Comparison of ENCODE assay signal across 32 mouse cellular contexts in the genomic region with DNA sequence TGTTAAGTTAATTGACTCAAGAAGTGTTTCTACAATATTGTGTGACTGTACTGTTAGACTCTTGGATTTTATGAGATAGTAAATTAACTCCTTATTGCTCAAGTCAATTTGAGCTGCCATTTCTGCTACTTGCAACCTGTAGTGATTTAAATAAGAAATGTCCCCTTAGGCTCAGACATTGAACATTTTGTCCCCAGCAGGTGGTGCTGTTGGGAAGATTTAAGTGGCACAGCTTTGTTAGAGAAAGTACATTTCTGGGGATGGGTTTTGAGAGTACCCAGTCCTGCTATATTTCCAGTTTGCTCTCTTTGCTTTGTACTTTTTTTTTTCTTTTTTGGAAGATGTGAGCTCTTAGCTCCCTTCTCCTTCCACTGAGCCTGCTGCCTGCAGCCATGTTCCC. TPM values are rescaled to one million over a fixed set of nuclear protein-coding genes. Genes with fewer than 3 reads are reported as not detected.
DNase-seq lines count a peak whose midpoint lies in the region; ATAC-seq and TF ChIP-seq lines count a peak whose summit lies in the region.
"Had no signal": no experiment of that assay in that cellular context is flagged by ENCODE, and none has a peak within 500 bp of the region (broad histone marks: within the 10 kb centered on the region; RNA-seq: fewer than 3 reads in every experiment).

No protein-coding gene starts in this region.

- 0 out of 2 replicates have a peak, but pooled peaks have one; percentile 7 for TF ChIP-seq CTCF in kidney, postnatal 0 days (IDR thresholded peaks at IDR 0.05; ENCODE audit: low read depth)
- 0 out of 2 replicates have a peak, but pooled peaks have one; percentile 2 for TF ChIP-seq CTCF in E14TG2a.4 (conservative IDR thresholded peaks at IDR 0.05; ENCODE audit: low read length)

- H3K4me3 ChIP-seq in kidney, postnatal 0 days (replicated peaks; ENCODE audit: low read depth, low read length): no peak overlapping the region
- no peak overlapping the region for H3K4me3 ChIP-seq in E14TG2a.4 (replicated peaks; ENCODE audit: low read length)
- no peak overlapping the region for H3K4me3 ChIP-seq in forebrain, embryonic 15.5 days
- H3K4me3 ChIP-seq: embryonic facial prominence, embryonic 10.5 days; embryonic facial prominence, embryonic 13.5 days; erythroblast, embryonic 14.5 days; forebrain, embryonic 12.5 days; hindbrain, embryonic 10.5 days had no signal

- no peaks in the 10 kb centered on the region for H3K9me3 ChIP-seq in kidney, postnatal 0 days (replicated peaks; ENCODE audit: low read length)
- peaks cover 12% of the 10 kb centered on the region for H3K9me3 ChIP-seq in E14TG2a.4 (ENCODE audit: low read length)
- no peaks in the 10 kb centered on the region for H3K9me3 ChIP-seq in forebrain, embryonic 15.5 days
- H3K9me3 ChIP-seq: forebrain, embryonic 12.5 days; G1E had no signal

- no peaks in the 10 kb centered on the region for H3K36me3 ChIP-seq in kidney, postnatal 0 days (ENCODE audit: insufficient read depth, low read length)
- no peaks in the 10 kb centered on the region for H3K36me3 ChIP-seq in E14TG2a.4 (ENCODE audit: insufficient read depth, low read length)
- H3K36me3 ChIP-seq in forebrain, embryonic 15.5 days: no peaks in the 10 kb centered on the region
- H3K36me3 ChIP-seq: embryonic facial prominence, embryonic 10.5 days; embryonic facial prominence, embryonic 13.5 days; forebrain, embryonic 12.5 days; G1E; hindbrain, embryonic 10.5 days had no signal

- DNase-seq in kidney, postnatal 0 days (ENCODE audit: low spot score): no peak
- DNase-seq in kidney, adult 18-20 months: no peak
- peak; percentile 56 for DNase-seq in ES-CJ7 (ENCODE audit: low read depth, low spot score)
- DNase-seq in kidney, adult 8-10 months: no peak
- DNase-seq: adrenal gland, adult 8-10 months; adrenal gland, postnatal 25 days; cerebellum, adult 11-12 months; cerebellum, adult 8-10 months; cerebellum, postnatal 10 days; cerebellum, postnatal 36 days; embryo, embryonic 11 days; gastrocnemius, postnatal 10 days; gastrocnemius, postnatal 36 days; heart, postnatal 36 days had no signal

- no peak overlapping the region for H3K4me2 ChIP-seq in kidney, postnatal 0 days (ENCODE audit: low read length)
- H3K4me2 ChIP-seq in forebrain, embryonic 15.5 days (replicated peaks): no peak overlapping the region
- H3K4me2 ChIP-seq: embryonic facial prominence, embryonic 13.5 days; forebrain, embryonic 12.5 days; heart, embryonic 11.5 days; hindbrain, embryonic 14.5 days had no signal

- no peak overlapping the region for H3K9ac ChIP-seq in kidney, postnatal 0 days (ENCODE audit: low read depth, low read length)
- no peak overlapping the region for H3K9ac ChIP-seq in forebrain, embryonic 15.5 days (replicated peaks)
- H3K9ac ChIP-seq: embryonic facial prominence, embryonic 13.5 days; forebrain, embryonic 12.5 days; hindbrain, embryonic 14.5 days had no signal

- H3K27ac ChIP-seq in kidney, postnatal 0 days: no peak overlapping the region
- no peak overlapping the region for H3K27ac ChIP-seq in forebrain, embryonic 15.5 days (replicated peaks)
- H3K27ac ChIP-seq: embryonic facial prominence, embryonic 10.5 days; embryonic facial prominence, embryonic 13.5 days; forebrain, embryonic 12.5 days; hindbrain, embryonic 10.5 days; hindbrain, embryonic 14.5 days; hindbrain, postnatal 0 days had no signal

- H3K4me1 ChIP-seq in kidney, postnatal 0 days (replicated peaks; ENCODE audit: insufficient read depth, low read length): no peaks in the 10 kb centered on the region
- peaks cover 52% of the 10 kb centered on the region for H3K4me1 ChIP-seq in E14TG2a.4 (replicated peaks; ENCODE audit: low read depth, low read length)
- H3K4me1 ChIP-seq in forebrain, embryonic 15.5 days: no peaks in the 10 kb centered on the region
- H3K4me1 ChIP-seq: embryonic facial prominence, embryonic 13.5 days; forebrain, embryonic 12.5 days had no signal

- H3K27me3 ChIP-seq in kidney, postnatal 0 days (ENCODE audit: insufficient read depth, low read length): no peaks in the 10 kb centered on the region
- 0 out of 2 replicates have a peak, but pooled peaks cover 11% of the 10 kb centered on the region for H3K27me3 ChIP-seq in E14TG2a.4 (ENCODE audit: insufficient read depth, low read length)
- no peaks in the 10 kb centered on the region for H3K27me3 ChIP-seq in forebrain, embryonic 15.5 days
- H3K27me3 ChIP-seq: embryonic facial prominence, embryonic 13.5 days; forebrain, embryonic 12.5 days; Patski had no signal

- no peak for ATAC-seq in kidney, postnatal 0 days (replicated peaks; ENCODE audit: low FRiP score, low read depth)
- no peak for ATAC-seq in forebrain, embryonic 15.5 days (replicated peaks)
- ATAC-seq: activated CD4-positive, CD25-positive, alpha-beta regulatory T cell, adult 4 months; CD4-positive, CD25-positive, alpha-beta regulatory T cell, adult 4 months; forebrain, embryonic 16.5 days; hindbrain, postnatal 0 days; inflammation-experienced regulatory T-cells, adult 6 months; Patski had no signal

RNA-seq across cellular contexts. Expression of gene Trh, which starts 10.9 kb away (rescaled TPM):
- 1.2 TPM in 2 replicates for polyA plus RNA-seq in kidney, postnatal 0 days (2015; fragmentation: Nextera tagmentation; extraction: Ambion mirVana)
- 4.1 and 10.7 TPM in 2 replicates for polyA plus RNA-seq in forebrain, embryonic 15.5 days (2015; fragmentation: Nextera tagmentation; extraction: Ambion mirVana)
- polyA plus RNA-seq: activated CD4-positive, CD25-positive, alpha-beta regulatory T cell, adult 4 months; C2C12; CD4-positive, CD25-positive, alpha-beta regulatory T cell, adult 4 months; embryonic facial prominence, embryonic 13.5 days; erythroblast, embryonic 14.5 days; G1E; heart, postnatal 0 days; inflammation-experienced regulatory T-cells, adult 6 months; Patski had no signal

RNA-seq across cellular contexts. Expression of gene Rbsn, which starts 40.6 kb away (rescaled TPM):
- polyA plus RNA-seq in kidney, postnatal 0 days (2015; fragmentation: Nextera tagmentation; extraction: Ambion mirVana): 15.0 and 17.9 TPM in 2 replicates
- polyA plus RNA-seq in forebrain, embryonic 15.5 days (2015; fragmentation: Nextera tagmentation; extraction: Ambion mirVana): 36.0 and 38.9 TPM in 2 replicates
